Mouse (Mus musculus): ENCODE results near the gene Olfr1496. TPM values are rescaled to one million over a fixed set of nuclear protein-coding genes. Genes with fewer than 3 reads are reported as not detected.

Gene Olfr1496
- total RNA-seq (2023), result not detected

GRCm38 (mm10) chr19:13777578-13777977 lies at the start of gene Olfr1496:
TSS of gene Olfr1496 (plus strand) at chr19:13777878.

GRCm38 (mm10) chr19:13739428-13739827 lies 38.2 kb upstream of the Olfr1496 start, which contains the start of gene Olfr1494:
TSS of gene Olfr1494 (plus strand) at chr19:13739728.

GRCm38 (mm10) chr19:13764306-13764705 lies 13.4 kb upstream of the Olfr1496 start, which contains the start of gene Olfr1495:
TSS of gene Olfr1495 (plus strand) at chr19:13764606.

GRCm38 (mm10) chr19:13798102-13798501 lies 20.4 kb downstream of the Olfr1496 start, which contains the start of gene Olfr1497:
TSS of gene Olfr1497 (minus strand) at chr19:13798202.

GRCm38 (mm10) chr19:13819347-13819746 lies 41.7 kb downstream of the Olfr1496 start, which contains the start of gene Olfr1499:
TSS of gene Olfr1499 (minus strand) at chr19:13819447.

GRCm38 (mm10) chr19:13830388-13830787 lies 52.7 kb downstream of the Olfr1496 start, which contains the start of gene Olfr1500:
TSS of gene Olfr1500 (minus strand) at chr19:13830488.

Other genes starting within 250 kb of the Olfr1496 start
- gene Olfr1480, start 250.0 kb upstream of the Olfr1496 start, total RNA-seq (2023), result not detected
- not detected for gene Olfr1484, start 194.4 kb upstream of the Olfr1496 start, total RNA-seq (2023)
- gene Olfr1487, start 160.5 kb upstream of the Olfr1496 start, total RNA-seq (2023), result not detected
- not detected for gene Olfr1489, start 146.3 kb upstream of the Olfr1496 start, total RNA-seq (2023)
- gene Olfr1490, start 126.8 kb upstream of the Olfr1496 start, total RNA-seq (2023), result not detected
- gene Olfr1491, start 80.6 kb upstream of the Olfr1496 start, total RNA-seq (2023), result not detected
- gene Olfr1493-ps1, start 54.6 kb upstream of the Olfr1496 start, total RNA-seq (2023), result not detected
- not detected for gene Olfr1494, start 38.1 kb upstream of the Olfr1496 start, total RNA-seq (2023)
- gene Olfr1495, start 13.3 kb upstream of the Olfr1496 start, total RNA-seq (2023), result not detected
- not detected for gene Olfr1497, start 20.3 kb downstream of the Olfr1496 start, total RNA-seq (2023)
- gene Olfr1499, start 41.6 kb downstream of the Olfr1496 start, total RNA-seq (2023), result not detected
- not detected for gene Olfr1500, start 52.6 kb downstream of the Olfr1496 start, total RNA-seq (2023)
- gene Olfr1501, start 72.8 kb downstream of the Olfr1496 start, total RNA-seq (2023), result not detected
- gene Olfr1502, start 83.9 kb downstream of the Olfr1496 start, total RNA-seq (2023), result not detected
- gene Olfr1504, start 120.0 kb downstream of the Olfr1496 start, total RNA-seq (2023), result not detected
- not detected for gene Olfr1505, start 135.7 kb downstream of the Olfr1496 start, total RNA-seq (2023)

Data from B cell, adult 67 days (primary cell).